Mouse (Mus musculus): ENCODE measurements at regions not wholly inside any gene's neighbourhood (a gene's known extent, or its start where the extent isn't known, plus 50 kb on each side); places are given as distances from the start of the nearest gene placed in this dataset.

- TF ChIP-seq EP300 (IDR thresholded peaks at IDR 0.05; ENCODE audit: low read depth) (no peak), CTCF (IDR thresholded peaks at IDR 0.05; ENCODE audit: low read depth) (no peak)
These were observed 173.6 kb upstream of the Tas2r119 start for GRCm38 (mm10) chr15:32003489-32003888.
